Mouse (Mus musculus): ENCODE data around the gene S100a2.

The S100a2 gene

DNA sequence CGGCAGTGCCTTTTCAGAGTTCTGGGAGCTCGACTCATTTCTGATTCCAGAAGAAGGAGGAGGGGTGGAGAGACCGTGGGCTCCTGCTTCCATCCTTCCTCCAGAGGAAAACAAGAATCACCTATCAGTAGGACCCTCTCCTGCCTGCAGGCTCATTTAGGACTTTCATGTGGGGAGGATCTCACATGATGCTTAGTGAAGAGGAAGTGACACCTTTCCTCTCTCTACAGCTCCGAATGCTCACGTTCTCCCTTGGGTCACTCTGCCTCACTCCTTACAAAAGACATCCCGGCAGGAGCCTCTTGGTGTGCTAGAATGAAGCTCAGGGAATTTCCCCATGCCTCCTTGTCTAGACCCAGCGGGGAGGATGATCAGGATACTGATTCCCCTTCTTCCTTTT, 31.5 kb downstream of the S100a2 start:
- no peak for DNase-seq

DNA sequence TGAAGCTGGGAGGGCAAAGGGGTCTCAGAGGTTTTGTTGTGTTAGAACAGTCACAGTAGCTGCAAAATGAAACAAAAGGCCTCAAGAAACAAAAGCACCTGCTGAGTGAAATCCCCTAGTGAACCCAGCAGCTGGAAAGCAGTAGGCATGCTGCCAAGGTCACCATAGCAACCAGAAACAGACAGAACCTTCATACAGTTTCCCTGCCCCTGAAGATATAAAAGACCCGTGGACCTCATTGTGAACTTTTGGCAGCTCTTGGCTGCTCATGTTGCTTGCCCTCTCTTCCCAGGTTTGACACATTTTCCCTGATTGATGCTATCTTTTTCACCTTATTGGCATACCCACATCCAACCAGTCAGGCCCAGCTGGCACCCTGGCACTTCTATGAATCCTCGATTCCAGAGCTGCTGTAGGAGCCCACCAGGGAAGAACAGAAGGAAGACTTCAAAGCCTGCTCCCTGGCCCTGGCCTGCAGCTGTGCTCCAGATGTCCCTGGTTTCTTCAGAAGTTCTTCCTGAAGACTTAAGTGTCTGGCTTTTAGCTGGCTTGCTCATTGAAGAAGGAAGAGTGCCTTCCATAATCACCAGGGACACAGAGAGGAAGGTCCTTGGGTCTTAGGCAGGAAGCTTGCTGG, 33.5 kb downstream of the S100a2 start:
- no peak for DNase-seq

DNA sequence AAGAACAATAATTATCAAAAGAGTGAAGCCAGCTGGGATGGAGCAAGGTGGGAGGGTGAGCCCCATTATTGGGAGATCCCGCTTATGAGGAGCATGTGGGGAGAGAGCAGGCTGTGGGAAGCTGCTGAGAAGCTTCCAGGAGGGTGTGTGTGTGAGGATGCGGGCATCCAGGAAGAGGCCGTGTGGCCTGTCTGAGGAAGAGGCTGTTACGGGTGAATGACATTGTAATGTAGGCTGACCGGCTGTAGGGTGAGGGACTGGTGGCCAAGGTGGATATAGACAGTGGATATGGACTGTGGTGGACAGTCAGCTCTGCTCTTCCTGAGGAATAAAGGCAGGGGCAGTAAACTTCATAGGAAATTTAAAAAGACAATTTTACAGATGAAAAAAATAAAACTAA, 35.4 kb downstream of the S100a2 start:
- no peak for DNase-seq

DNA sequence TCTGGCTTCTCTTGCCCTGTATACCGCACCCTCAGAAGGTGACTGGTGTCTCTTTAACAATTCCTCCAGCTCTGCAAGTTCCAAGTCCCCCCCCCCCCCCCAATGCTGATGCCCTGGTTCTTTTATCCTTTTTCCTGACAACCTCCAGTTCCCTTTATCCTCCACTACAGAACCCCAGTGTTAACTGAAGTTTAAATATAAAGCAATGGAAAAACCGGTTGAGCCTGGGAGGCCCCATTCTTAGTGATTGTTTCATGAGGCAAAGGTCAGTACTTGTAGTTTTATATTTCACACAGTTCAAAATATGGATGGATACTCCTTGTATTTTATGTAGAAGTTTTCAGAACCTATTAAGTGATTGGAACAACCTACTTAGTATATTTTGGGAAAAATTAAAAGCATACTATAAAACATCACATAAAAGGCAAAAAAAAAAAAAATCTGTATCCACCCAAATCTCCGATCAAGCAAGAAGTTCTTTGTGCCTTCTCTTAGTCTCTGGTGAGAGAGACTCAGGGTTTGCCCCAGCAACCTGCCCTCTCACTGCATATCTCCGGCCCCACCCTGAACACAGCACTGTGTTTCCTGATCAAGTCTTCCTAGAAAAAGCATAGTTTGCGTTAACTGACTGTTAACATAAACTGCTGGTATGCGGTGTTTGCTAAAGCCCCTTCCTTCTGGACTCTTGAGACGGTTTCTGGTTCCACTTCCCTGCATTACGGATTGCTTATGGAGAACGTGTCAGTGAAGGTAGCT, 36.4 kb downstream of the S100a2 start:
- DNase-seq: no peak

GRCm38 (mm10) chr3:90627366-90627765, 37.3 kb downstream of the S100a2 start:
- no peak for DNase-seq

GRCm38 (mm10) chr3:90627807-90628206, 37.8 kb downstream of the S100a2 start:
- no peak for DNase-seq

GRCm38 (mm10) chr3:90629298-90629697, 39.3 kb downstream of the S100a2 start:
- DNase-seq: no peak

GRCm38 (mm10) chr3:90631984-90632383, 41.9 kb downstream of the S100a2 start:
- no peak for DNase-seq

GRCm38 (mm10) chr3:90638511-90639275, 48.6 kb downstream of the S100a2 start:
- DNase-seq: no peak

- no peak for DNase-seq
Observed at GRCm38 (mm10) chr3:90639511-90640154, 49.6 kb downstream of the S100a2 start.

- no peak for DNase-seq
Observed at GRCm38 (mm10) chr3:90640981-90641380, 50.9 kb downstream of the S100a2 start.
